Comparison of ENCODE assay signal across 18 mouse cellular contexts in genomic region chr6:17262786-17263185, GRCm38 (mm10).
"Had no signal": no experiment of that assay in that cellular context is flagged by ENCODE, and none has a peak within 500 bp of the region (broad histone marks: within the 10 kb centered on the region; RNA-seq: fewer than 3 reads in every experiment).

No protein-coding gene starts in this region.

- DNase-seq: lung, adult 2 months; lung, postnatal 4 days; midbrain, embryonic 14.5 days; retina, postnatal 1 day; right cerebral cortex, adult 18-20 months; thymus, adult 2 months; thymus, postnatal 25 days; thymus, postnatal 4 days had no signal

- H3K27ac ChIP-seq: liver, embryonic 12.5 days; liver, embryonic 14.5 days; lung, embryonic 15.5 days; midbrain, embryonic 10.5 days; midbrain, embryonic 12.5 days; neural tube, embryonic 13.5 days; neural tube, embryonic 15.5 days; stomach, embryonic 15.5 days had no signal

- H3K36me3 ChIP-seq: liver, embryonic 12.5 days; lung, embryonic 15.5 days; midbrain, embryonic 10.5 days; midbrain, embryonic 12.5 days; neural tube, embryonic 13.5 days; neural tube, embryonic 15.5 days; stomach, embryonic 15.5 days had no signal

- H3K9me3 ChIP-seq: liver, embryonic 12.5 days; lung, embryonic 15.5 days; midbrain, embryonic 10.5 days; midbrain, embryonic 12.5 days; neural tube, embryonic 13.5 days; neural tube, embryonic 15.5 days; stomach, embryonic 15.5 days had no signal

- H3K4me3 ChIP-seq: liver, embryonic 12.5 days; lung, embryonic 15.5 days; midbrain, embryonic 10.5 days; midbrain, embryonic 12.5 days; myocyte; neural tube, embryonic 13.5 days; neural tube, embryonic 15.5 days; stomach, embryonic 15.5 days had no signal

- H3K9ac ChIP-seq: liver, embryonic 12.5 days; liver, embryonic 14.5 days; lung, embryonic 15.5 days; midbrain, embryonic 12.5 days; neural tube, embryonic 13.5 days; neural tube, embryonic 15.5 days; stomach, embryonic 15.5 days had no signal

- H3K4me2 ChIP-seq: liver, embryonic 12.5 days; lung, embryonic 15.5 days; midbrain, embryonic 12.5 days; neural tube, embryonic 13.5 days; neural tube, embryonic 15.5 days; stomach, embryonic 15.5 days had no signal

- ATAC-seq: liver, embryonic 12.5 days; midbrain, embryonic 16.5 days had no signal

- H3K27me3 ChIP-seq: liver, embryonic 12.5 days; lung, embryonic 15.5 days; midbrain, embryonic 12.5 days; neural tube, embryonic 13.5 days; neural tube, embryonic 15.5 days; stomach, embryonic 15.5 days had no signal

- H3K4me1 ChIP-seq: liver, embryonic 12.5 days; midbrain, embryonic 10.5 days; midbrain, embryonic 12.5 days; neural tube, embryonic 13.5 days; neural tube, embryonic 15.5 days; stomach, embryonic 15.5 days had no signal
